Mouse (Mus musculus) stomach, postnatal 0 days (tissue): Measurements from ENCODE around the gene Limk1. TPM values are rescaled to one million over a fixed set of nuclear protein-coding genes. Genes with fewer than 3 reads are reported as not detected.

Experiments used
- ATAC-seq: fragments of 200-750 bp; cut with Nextera tagmentation; 2 replicates; pipeline ENCODE4 v1.8.0; 2017; ENCODE audit not compliant: low FRiP score, low TSS enrichment
- DNase-seq: peaks from one replicate; pipeline ENCODE4 v3.0.0-alpha.2; 2016; ENCODE audit warnings: low spot score
- H3K27ac ChIP-seq: fragments of 300-500 bp; sonication (generic); replicated peaks from 2 replicates; pipeline ENCODE4 v1.5.1; 2014; ENCODE audit warnings: mild to moderate bottlenecking, control low read depth
- H3K27me3 ChIP-seq: fragments of 300-500 bp; sonication (generic); 2 replicates; pipeline ENCODE4 v1.6.1; 2014; ENCODE audit warnings: low read length; ENCODE audit not compliant: control insufficient read depth, insufficient read depth
- H3K36me3 ChIP-seq: fragments of 300-500 bp; sonication (generic); 2 replicates; pipeline ENCODE4 v1.6.1; 2014; ENCODE audit warnings: low read length, mixed read lengths; ENCODE audit not compliant: control insufficient read depth, insufficient read depth
- H3K4me1 ChIP-seq: fragments of 300-500 bp; sonication (generic); replicated peaks from 2 replicates; pipeline ENCODE4 v1.6.1; 2014; ENCODE audit warnings: antibody characterized with exemption; ENCODE audit not compliant: control insufficient read depth, insufficient read depth
- H3K4me2 ChIP-seq: fragments of 300-500 bp; sonication (generic); replicated peaks from 2 replicates; pipeline ENCODE4 v1.6.1; 2014; ENCODE audit warnings: low read depth, mild to moderate bottlenecking, control low read depth, moderate library complexity
- H3K4me3 ChIP-seq: fragments of 300-500 bp; sonication (generic); 2 replicates; pipeline ENCODE4 v1.5.1; 2014; ENCODE audit warnings: low read depth, low read length, control low read depth
- H3K9ac ChIP-seq: fragments of 300-500 bp; sonication (generic); 2 replicates; pipeline ENCODE4 v1.6.1; 2014; ENCODE audit warnings: mild to moderate bottlenecking, low read length, control low read depth, mixed read lengths
- H3K9me3 ChIP-seq: fragments of 300-500 bp; sonication (generic); 2 replicates; pipeline ENCODE4 v1.6.1; 2016; ENCODE audit warnings: low read length; ENCODE audit not compliant: control insufficient read depth
- CTCF ChIP-seq: IDR thresholded peaks from 2 replicates; pipeline ENCODE4 v1.5.1; 2016; ENCODE audit warnings: antibody characterized with exemption, low read depth, mild to moderate bottlenecking, moderate library complexity
- EP300 ChIP-seq: optimal IDR thresholded peaks from 2 replicates; pipeline ENCODE3; 2016; ENCODE audit warnings: antibody characterized with exemption
- WGBS: fragments of 180-500 bp; shearing (Covaris S2); extraction: QIAGEN DNeasy Blood & Tissue Kit; methylation state at CpG from one replicate; pipeline ENCODE4 v1.1.7; 2014; 5-methylcytosine and 5-hydroxymethylcytosine counted together
- polyA plus RNA-seq: library from polyadenylated mRNA; unstranded; fragments of >200 nt; fragmentation: Nextera tagmentation; extraction: Ambion mirVana; gene quantifications from 2 replicates; pipeline ENCODE4 v1.2.1, GENCODE M21; 2015

Gene Limk1
- polyA plus RNA-seq, 1 experiment from 2014 or later = 1.9 TPM

DNA sequence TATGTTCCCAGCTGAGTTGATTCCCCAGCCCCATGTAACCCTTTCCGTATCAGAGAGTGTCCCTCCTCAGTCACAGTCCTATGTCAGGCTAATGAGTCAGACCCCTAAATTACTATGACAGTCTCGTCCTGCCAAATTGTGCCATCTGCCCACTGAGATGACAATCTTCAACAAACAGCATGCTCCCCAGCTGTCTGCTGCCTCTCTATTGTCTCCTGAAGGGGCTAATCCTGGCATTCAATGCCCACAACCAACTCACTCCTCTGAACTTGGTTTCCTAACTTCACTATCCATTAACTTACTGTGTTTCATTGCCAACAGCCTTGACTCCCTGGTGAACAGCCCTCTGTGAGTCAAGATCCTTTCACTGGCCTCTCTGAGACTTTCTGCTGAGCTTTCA is 4.0 kb downstream of the Limk1 start:
- H3K4me3 ChIP-seq = no peak overlapping the region
- H3K27me3 ChIP-seq = no peaks in the 10 kb centered on the region
- H3K4me2 ChIP-seq = no peak overlapping the region
- DNase-seq (no peak), ATAC-seq (no peak)
- no peak overlapping the region for H3K9ac ChIP-seq
- peaks cover 9% of the 10 kb centered on the region; the same call in 1 of the 2 replicates for H3K4me1 ChIP-seq
- H3K9me3 ChIP-seq = no peaks in the 10 kb centered on the region
- no peaks in the 10 kb centered on the region for H3K36me3 ChIP-seq
- TF ChIP-seq EP300 (no peak), CTCF (no peak)
- H3K27ac ChIP-seq = no peak overlapping the region
- WGBS = 77% methylated on average over 2 of the region's 2 CpGs

DNA sequence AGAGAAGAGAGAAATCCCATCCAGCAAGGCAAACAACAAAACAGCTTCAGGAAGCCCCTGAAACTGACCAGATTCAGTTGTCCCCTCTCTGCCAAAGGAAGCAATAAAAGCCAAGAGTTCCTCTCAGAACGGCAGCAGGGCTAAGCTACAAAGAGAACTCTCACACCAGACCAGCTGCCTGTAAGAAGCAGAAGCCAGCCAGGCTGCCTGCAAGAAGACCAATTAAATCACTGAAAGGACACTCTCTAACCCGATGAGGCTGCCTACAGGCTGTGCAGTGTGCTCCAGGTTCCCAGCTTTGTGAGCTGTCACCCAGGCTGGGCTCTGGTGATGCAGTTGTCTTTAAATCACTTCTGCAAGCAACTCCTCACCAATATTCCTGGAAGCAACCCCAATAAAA is 4.6 kb downstream of the Limk1 start:
- ATAC-seq (no peak), DNase-seq (no peak)
- no peak overlapping the region for H3K9ac ChIP-seq
- H3K27me3 ChIP-seq = no peaks in the 10 kb centered on the region
- H3K4me3 ChIP-seq = no peak overlapping the region
- H3K36me3 ChIP-seq = no peaks in the 10 kb centered on the region
- WGBS = 70% methylated on average over 2 of the region's 2 CpGs
- TF ChIP-seq CTCF (no peak), EP300 (no peak)
- no peak overlapping the region for H3K27ac ChIP-seq
- no peak overlapping the region for H3K4me2 ChIP-seq
- no peaks in the 10 kb centered on the region for H3K9me3 ChIP-seq
- H3K4me1 ChIP-seq = peaks cover 12% of the 10 kb centered on the region

- Histone ChIP-seq H3K27ac (peak overlapping the region; percentile 5), H3K36me3 (no peaks in the 10 kb centered on the region), H3K4me1 (peaks cover 15% of the 10 kb centered on the region), H3K9ac (no peak overlapping the region), H3K27me3 (no peaks in the 10 kb centered on the region), H3K4me2 (no peak overlapping the region), H3K9me3 (no peaks in the 10 kb centered on the region), H3K4me3 (no peak overlapping the region)
- 15% methylated on average over 12 of the region's 12 CpGs for WGBS
- DNase-seq = peak; percentile 60
- ATAC-seq = peak; percentile 81
- TF ChIP-seq EP300 (no peak), CTCF (no peak)
Observed at GRCm38 (mm10) chr5:134680238-134680637, 8.2 kb downstream of the Limk1 start.

- peak overlapping the region; percentile 8; the same call in 1 of the 2 replicates for H3K9ac ChIP-seq
- DNase-seq = peak; percentile 60
Observed at GRCm38 (mm10) chr5:134678827-134679546, 9.4 kb downstream of the Limk1 start.

GRCm38 (mm10) chr5:134678031-134678430 is 10.4 kb downstream of the Limk1 start:
- 74% methylated on average over 3 of the region's 3 CpGs for WGBS
- TF ChIP-seq CTCF = no peak
- TF ChIP-seq EP300 = no peak
- H3K36me3 ChIP-seq = no peaks in the 10 kb centered on the region
- 0 out of 2 replicates have a peak overlapping the region, but pooled peaks have one; percentile 25 for H3K4me2 ChIP-seq
- H3K9ac ChIP-seq = peak overlapping the region; percentile 28; the same call in 1 of the 2 replicates
- peak overlapping the region; percentile 53 for H3K27ac ChIP-seq
- no peak for DNase-seq
- H3K9me3 ChIP-seq = no peaks in the 10 kb centered on the region
- peak overlapping the region; percentile 0; the same call in 1 of the 2 replicates for H3K4me3 ChIP-seq
- no peak for ATAC-seq
- H3K27me3 ChIP-seq = no peaks in the 10 kb centered on the region
- peaks cover 15% of the 10 kb centered on the region for H3K4me1 ChIP-seq

More at GRCm38 (mm10) chr5:134678827-134679546, 9.4 kb downstream of the Limk1 start:
- ATAC-seq = peak; percentile 16; the same call in 1 of the 2 replicates
- Histone ChIP-seq H3K4me2 (no peak overlapping the region), H3K27me3 (no peaks in the 10 kb centered on the region), H3K4me3 (no peak overlapping the region), H3K9me3 (no peaks in the 10 kb centered on the region), H3K36me3 (no peaks in the 10 kb centered on the region), H3K27ac (peak overlapping the region; percentile 53), H3K4me1 (peaks cover 15% of the 10 kb centered on the region)
- WGBS = 60% methylated on average over 8 of the region's 8 CpGs
- no peak for TF ChIP-seq CTCF
- no peak for TF ChIP-seq EP300

- Histone ChIP-seq H3K36me3 (no peaks in the 10 kb centered on the region), H3K4me1 (peaks cover 15% of the 10 kb centered on the region), H3K9ac (no peak overlapping the region; the same call in 1 of the 2 replicates), H3K4me3 (peak overlapping the region; percentile 0; the same call in 1 of the 2 replicates), H3K9me3 (no peaks in the 10 kb centered on the region), H3K27me3 (no peaks in the 10 kb centered on the region), H3K27ac (no peak overlapping the region), H3K4me2 (0 out of 2 replicates have a peak overlapping the region, but pooled peaks have one; percentile 25)
- TF ChIP-seq EP300 (no peak), CTCF (no peak)
- no peak for DNase-seq
- WGBS = 88% methylated on average over 5 of the region's 5 CpGs
- no peak for ATAC-seq
Observed at GRCm38 (mm10) chr5:134677491-134677890, 10.9 kb downstream of the Limk1 start.
